In the genomic region with DNA sequence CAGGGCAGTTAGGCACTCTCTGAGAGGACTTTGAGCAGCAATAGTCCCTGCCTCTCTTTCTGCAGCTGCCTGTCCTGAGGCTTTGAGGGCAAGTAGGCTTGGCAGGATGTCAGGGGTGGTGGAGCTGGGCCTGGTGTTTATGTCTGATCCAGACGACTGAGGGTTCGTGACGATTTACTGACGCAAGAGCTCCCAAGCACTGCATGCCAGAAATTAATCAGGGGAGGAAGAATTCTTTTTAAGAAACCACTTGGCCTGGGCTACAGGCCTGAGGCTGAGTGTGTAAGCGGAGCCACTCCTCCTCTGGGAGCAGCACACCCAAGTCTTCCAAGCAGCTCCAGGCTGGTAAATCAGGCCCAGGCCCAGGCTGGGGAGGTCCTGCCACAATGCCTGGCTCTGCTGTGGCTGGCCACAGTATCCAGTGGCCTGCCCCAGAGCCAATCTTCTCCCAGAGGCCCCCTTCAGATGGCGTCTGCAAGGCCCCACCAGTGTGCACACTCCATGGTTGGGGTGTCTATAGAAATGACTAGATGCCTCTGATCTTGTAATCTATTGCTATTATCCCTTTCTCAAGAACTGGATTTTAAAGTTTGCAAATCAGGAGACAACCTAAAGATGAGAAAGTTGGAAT, we compare ENCODE assay signal across 9 mouse cellular contexts.
DNase-seq lines count a peak whose midpoint lies in the region; ATAC-seq and TF ChIP-seq lines count a peak whose summit lies in the region.
"Had no signal": no experiment of that assay in that cellular context is flagged by ENCODE, and none has a peak within 500 bp of the region (broad histone marks: within the 10 kb centered on the region; RNA-seq: fewer than 3 reads in every experiment).

No protein-coding gene starts in this region.

- no peaks in the 10 kb centered on the region for H3K27me3 ChIP-seq in forebrain, embryonic 13.5 days
- H3K27me3 ChIP-seq in forebrain, embryonic 11.5 days (ENCODE audit: control insufficient read depth, insufficient read depth, low read length): no peaks in the 10 kb centered on the region
- H3K27me3 ChIP-seq in intestine, postnatal 0 days (replicated peaks; ENCODE audit: control insufficient read depth, insufficient read depth, low read length): no peaks in the 10 kb centered on the region

- no peak for TF ChIP-seq CTCF in intestine, postnatal 0 days (IDR thresholded peaks at IDR 0.05; ENCODE audit: low read depth)

- 58% methylated on average over 6 of the region's 6 CpGs for WGBS in forebrain, embryonic 13.5 days
- WGBS in forebrain, embryonic 11.5 days: 81% methylated on average over 6 of the region's 6 CpGs
- WGBS in intestine, postnatal 0 days: 37% methylated on average over 6 of the region's 6 CpGs

- no peaks in the 10 kb centered on the region for H3K9me3 ChIP-seq in forebrain, embryonic 13.5 days (replicated peaks)
- H3K9me3 ChIP-seq in forebrain, embryonic 11.5 days (ENCODE audit: control insufficient read depth, low read length): no peaks in the 10 kb centered on the region
- no peaks in the 10 kb centered on the region for H3K9me3 ChIP-seq in intestine, postnatal 0 days (ENCODE audit: control insufficient read depth)

- intact Hi-C loops in left cerebral cortex, postnatal 36 days (cut with DNase I): no loop called here

- DNase-seq in forebrain, embryonic 11.5 days (ENCODE audit: low spot score): no peak
- DNase-seq in adrenal gland, postnatal 36 days: peak; percentile 73 to 77
- peak; percentile 89 for DNase-seq in gonadal fat pad, adult 2 months (ENCODE audit: low read depth)
- peak; percentile 29 to 42 for DNase-seq in left cerebral cortex, postnatal 36 days (ENCODE audit: low spot score in 2 of 2)
- DNase-seq in ovary, postnatal 14 days (ENCODE audit: low spot score): peak; percentile 25
- peak; percentile 66 to 67 for DNase-seq in urinary bladder, postnatal 4 days (ENCODE audit: low spot score in 2 of 2)

- H3K4me2 ChIP-seq in forebrain, embryonic 13.5 days: no peak overlapping the region
- H3K4me2 ChIP-seq in forebrain, embryonic 11.5 days (ENCODE audit: low read depth, low read length, severe bottlenecking): no peak overlapping the region
- H3K4me2 ChIP-seq in intestine, postnatal 0 days (replicated peaks; ENCODE audit: low read depth): no peak overlapping the region

- peaks cover 23% of the 10 kb centered on the region for H3K4me1 ChIP-seq in forebrain, embryonic 13.5 days
- no peaks in the 10 kb centered on the region for H3K4me1 ChIP-seq in forebrain, embryonic 11.5 days (replicated peaks; ENCODE audit: control insufficient read depth, insufficient read depth, low read length)
- no peaks in the 10 kb centered on the region; the same call in 1 of the 2 replicates for H3K4me1 ChIP-seq in intestine, postnatal 0 days (replicated peaks; ENCODE audit: control insufficient read depth, insufficient read depth, low read length)

- H3K9ac ChIP-seq in forebrain, embryonic 13.5 days: no peak overlapping the region
- H3K9ac ChIP-seq in forebrain, embryonic 11.5 days (ENCODE audit: low read length): no peak overlapping the region
- no peak overlapping the region for H3K9ac ChIP-seq in intestine, postnatal 0 days (ENCODE audit: low read depth, low read length)

- H3K27ac ChIP-seq in forebrain, embryonic 13.5 days: no peak overlapping the region
- no peak overlapping the region for H3K27ac ChIP-seq in forebrain, embryonic 11.5 days (ENCODE audit: low read depth, low read length)
- H3K27ac ChIP-seq in intestine, postnatal 0 days (ENCODE audit: low read depth, low read length): no peak overlapping the region

- peak; percentile 61 for ATAC-seq in forebrain, embryonic 13.5 days
- ATAC-seq in forebrain, embryonic 11.5 days (replicated peaks; ENCODE audit: low FRiP score): no peak
- peak; percentile 56 for ATAC-seq in intestine, postnatal 0 days

- H3K36me3 ChIP-seq in forebrain, embryonic 13.5 days (ENCODE audit: poor library complexity, severe bottlenecking): no peaks in the 10 kb centered on the region
- no peaks in the 10 kb centered on the region for H3K36me3 ChIP-seq in forebrain, embryonic 11.5 days (ENCODE audit: control insufficient read depth, insufficient read depth, low read length)
- H3K36me3 ChIP-seq in intestine, postnatal 0 days (ENCODE audit: control insufficient read depth, insufficient read depth): no peaks in the 10 kb centered on the region

- H3K4me3 ChIP-seq in forebrain, embryonic 13.5 days: no peak overlapping the region
- H3K4me3 ChIP-seq in forebrain, embryonic 11.5 days (ENCODE audit: low read depth, low read length): no peak overlapping the region
- H3K4me3 ChIP-seq in intestine, postnatal 0 days (ENCODE audit: low read depth, low read length): no peak overlapping the region
- H3K4me3 ChIP-seq: erythroblast, embryonic 14.5 days had no signal
